Mouse (Mus musculus): ENCODE data around the gene Gng13. TPM values are rescaled to one million over a fixed set of nuclear protein-coding genes. Genes with fewer than 3 reads are reported as not detected.

The Gng13 gene
- polyA plus RNA-seq, 1 experiment = not detected

GRCm38 (mm10) chr17:25698446-25698845 is 18.5 kb upstream of the Gng13 start:
- no peaks in the 10 kb centered on the region for H3K27me3 ChIP-seq (ENCODE audit: control insufficient read depth)
- H3K9me3 ChIP-seq (ENCODE audit: control insufficient read depth, low read length) = peaks cover 2% of the 10 kb centered on the region; the same call in 1 of the 2 replicates
- H3K36me3 ChIP-seq (ENCODE audit: control insufficient read depth) = no peaks in the 10 kb centered on the region
- no peak for TF ChIP-seq TAL1 (IDR thresholded peaks at IDR 0.05; ENCODE audit: low read length)
- no peak for TF ChIP-seq GATA1 (IDR thresholded peaks at IDR 0.05; ENCODE audit: low read length)
- no peaks in the 10 kb centered on the region for H3K4me1 ChIP-seq (ENCODE audit: control insufficient read depth)
- no peak overlapping the region for H3K4me3 ChIP-seq (replicated peaks)

GRCm38 (mm10) chr17:25700863-25701496 is 16.0 kb upstream of the Gng13 start:
- Histone ChIP-seq H3K9me3 (ENCODE audit: control insufficient read depth, low read length) (peaks cover 2% of the 10 kb centered on the region; the same call in 1 of the 2 replicates), H3K36me3 (ENCODE audit: control insufficient read depth) (no peaks in the 10 kb centered on the region), H3K4me1 (ENCODE audit: control insufficient read depth) (no peaks in the 10 kb centered on the region), H3K27me3 (ENCODE audit: control insufficient read depth) (no peaks in the 10 kb centered on the region), H3K4me3 (replicated peaks) (no peak overlapping the region)
- TF ChIP-seq TAL1 (IDR thresholded peaks at IDR 0.05; ENCODE audit: low read length) (no peak), GATA1 (IDR thresholded peaks at IDR 0.05; ENCODE audit: low read length) (no peak)

- peaks cover 6% of the 10 kb centered on the region for H3K9me3 ChIP-seq (ENCODE audit: control insufficient read depth, low read length)
- no peaks in the 10 kb centered on the region for H3K36me3 ChIP-seq (ENCODE audit: control insufficient read depth)
- no peak overlapping the region for H3K4me3 ChIP-seq (replicated peaks)
- peaks cover 4% of the 10 kb centered on the region for H3K27me3 ChIP-seq (ENCODE audit: control insufficient read depth)
- no peaks in the 10 kb centered on the region; the same call in 1 of the 2 replicates for H3K4me1 ChIP-seq (ENCODE audit: control insufficient read depth)
- TF ChIP-seq TAL1 (IDR thresholded peaks at IDR 0.05; ENCODE audit: low read length) (no peak), GATA1 (IDR thresholded peaks at IDR 0.05; ENCODE audit: low read length) (no peak)
These were observed 7.0 kb upstream of the Gng13 start for GRCm38 (mm10) chr17:25709994-25710393.

- no peak overlapping the region for H3K4me3 ChIP-seq (replicated peaks)
- TF ChIP-seq TAL1 (IDR thresholded peaks at IDR 0.05; ENCODE audit: low read length) = no peak
- TF ChIP-seq GATA1 (IDR thresholded peaks at IDR 0.05; ENCODE audit: low read length) = no peak
- peaks cover 10% of the 10 kb centered on the region for H3K27me3 ChIP-seq (ENCODE audit: control insufficient read depth)
- H3K9me3 ChIP-seq (ENCODE audit: control insufficient read depth, low read length) = peaks cover 6% of the 10 kb centered on the region
- H3K36me3 ChIP-seq (ENCODE audit: control insufficient read depth) = no peaks in the 10 kb centered on the region
- H3K4me1 ChIP-seq (ENCODE audit: control insufficient read depth) = peaks cover 9% of the 10 kb centered on the region
These were observed 5.8 kb upstream of the Gng13 start for GRCm38 (mm10) chr17:25711136-25711535.

GRCm38 (mm10) chr17:25715627-25716026 is 1.3 kb upstream of the Gng13 start:
- TF ChIP-seq GATA1 (IDR thresholded peaks at IDR 0.05; ENCODE audit: low read length) (no peak), TAL1 (IDR thresholded peaks at IDR 0.05; ENCODE audit: low read length) (no peak)
- Histone ChIP-seq H3K36me3 (ENCODE audit: control insufficient read depth) (peaks cover 25% of the 10 kb centered on the region), H3K4me3 (replicated peaks) (no peak overlapping the region), H3K9me3 (ENCODE audit: control insufficient read depth, low read length) (no peaks in the 10 kb centered on the region), H3K27me3 (ENCODE audit: control insufficient read depth) (peaks cover 32% of the 10 kb centered on the region), H3K4me1 (ENCODE audit: control insufficient read depth) (peaks cover 26% of the 10 kb centered on the region)

GRCm38 (mm10) chr17:25716130-25716529 is 841 bp upstream of the Gng13 start:
- H3K9me3 ChIP-seq (ENCODE audit: control insufficient read depth, low read length) = no peaks in the 10 kb centered on the region
- H3K27me3 ChIP-seq (ENCODE audit: control insufficient read depth) = peaks cover 32% of the 10 kb centered on the region
- H3K4me3 ChIP-seq (replicated peaks) = no peak overlapping the region
- peaks cover 30% of the 10 kb centered on the region for H3K36me3 ChIP-seq (ENCODE audit: control insufficient read depth)
- peaks cover 26% of the 10 kb centered on the region for H3K4me1 ChIP-seq (ENCODE audit: control insufficient read depth)
- no peak for TF ChIP-seq TAL1 (IDR thresholded peaks at IDR 0.05; ENCODE audit: low read length)
- no peak for TF ChIP-seq GATA1 (IDR thresholded peaks at IDR 0.05; ENCODE audit: low read length)

GRCm38 (mm10) chr17:25717691-25718090 is 720 bp downstream of the Gng13 start:
- TF ChIP-seq GATA1 (IDR thresholded peaks at IDR 0.05; ENCODE audit: low read length) (no peak), TAL1 (IDR thresholded peaks at IDR 0.05; ENCODE audit: low read length) (no peak)
- no peak overlapping the region for H3K4me3 ChIP-seq (replicated peaks)
- no peaks in the 10 kb centered on the region for H3K9me3 ChIP-seq (ENCODE audit: control insufficient read depth, low read length)
- H3K4me1 ChIP-seq (ENCODE audit: control insufficient read depth) = peaks cover 31% of the 10 kb centered on the region
- peaks cover 32% of the 10 kb centered on the region for H3K27me3 ChIP-seq (ENCODE audit: control insufficient read depth)
- H3K36me3 ChIP-seq (ENCODE audit: control insufficient read depth) = peaks cover 46% of the 10 kb centered on the region

GRCm38 (mm10) chr17:25721476-25721875 is 4.5 kb downstream of the Gng13 start:
- H3K9me3 ChIP-seq (ENCODE audit: control insufficient read depth, low read length) = peaks cover 7% of the 10 kb centered on the region
- peaks cover 18% of the 10 kb centered on the region for H3K27me3 ChIP-seq (ENCODE audit: control insufficient read depth)
- TF ChIP-seq TAL1 (IDR thresholded peaks at IDR 0.05; ENCODE audit: low read length) = no peak
- TF ChIP-seq GATA1 (IDR thresholded peaks at IDR 0.05; ENCODE audit: low read length) = no peak
- peaks cover 48% of the 10 kb centered on the region for H3K4me1 ChIP-seq (ENCODE audit: control insufficient read depth)
- no peak overlapping the region for H3K4me3 ChIP-seq (replicated peaks)
- H3K36me3 ChIP-seq (ENCODE audit: control insufficient read depth) = peaks cover 81% of the 10 kb centered on the region

GRCm38 (mm10) chr17:25723470-25723869 is 6.5 kb downstream of the Gng13 start:
- Histone ChIP-seq H3K36me3 (ENCODE audit: control insufficient read depth) (peaks cover 79% of the 10 kb centered on the region), H3K4me3 (replicated peaks) (no peak overlapping the region), H3K9me3 (ENCODE audit: control insufficient read depth, low read length) (peaks cover 7% of the 10 kb centered on the region), H3K4me1 (ENCODE audit: control insufficient read depth) (peaks cover 50% of the 10 kb centered on the region), H3K27me3 (ENCODE audit: control insufficient read depth) (no peaks in the 10 kb centered on the region)
- no peak for TF ChIP-seq TAL1 (IDR thresholded peaks at IDR 0.05; ENCODE audit: low read length)
- no peak for TF ChIP-seq GATA1 (IDR thresholded peaks at IDR 0.05; ENCODE audit: low read length)
